Mouse (Mus musculus) brain, embryonic 14.5 days (tissue): ENCODE data around the gene Golm1.

ENCODE experiments used
- CTCF ChIP-seq: fragments of 200-500 bp; IDR thresholded peaks from 2 replicates; pipeline ENCODE4 v1.5.1; 2012; ENCODE audit warnings: inconsistent platforms, mild to moderate bottlenecking, moderate library complexity, borderline replicate concordance; ENCODE audit not compliant: insufficient read depth, insufficient read length; ENCODE audit errors: extremely low read depth
- POLR2A ChIP-seq: fragments of 200-500 bp; IDR thresholded peaks from 2 replicates; pipeline ENCODE4 v1.6.1; 2012; ENCODE audit warnings: mild to moderate bottlenecking, inconsistent platforms, borderline replicate concordance; ENCODE audit not compliant: poor library complexity, insufficient read depth, insufficient read length, severe bottlenecking; ENCODE audit errors: extremely low read depth

GRCm38 (mm10) chr13:59585648-59586005, 90.0 kb downstream of the Golm1 start:
- TF ChIP-seq CTCF (no peak), POLR2A (no peak)
